Mouse (Mus musculus) adrenal gland, postnatal 25 days (tissue): ENCODE results near the gene Hist1h2ao. TPM values are rescaled to one million over a fixed set of nuclear protein-coding genes. Genes with fewer than 3 reads are reported as not detected.
"Not testable (repeated sequence)": the region's sequence is repeated elsewhere in the genome, so short reads cannot be mapped to it uniquely, and the experiment has no call there.

Experiments used
- DNase-seq: peaks from one replicate; pipeline ENCODE4 v3.0.0; 2021; ENCODE audit warnings: mixed read lengths
- long read RNA-seq: library from polyadenylated mRNA; stranded (forward); transcript quantifications from one replicate; pipeline ENCODE4 v2.0.0, GENCODE M21; 2021
- total RNA-seq: library from RNA; stranded (reverse); gene quantifications from 2 replicates; pipeline ENCODE4 v1.2.3, GENCODE M21; 2021

Gene Hist1h2ao
- total RNA-seq: 56.7 and 173 TPM in 2 replicates
- long read RNA-seq, transcript Hist1h2ao-201 (1 exons, 480 nt): major isoform, 9 of 9 reads
- long read RNA-seq, partial matches to known transcripts: 0 of 9 reads
- long read RNA-seq, other reads (novel, unspliced or antisense): 0 of 9 reads

DNA sequence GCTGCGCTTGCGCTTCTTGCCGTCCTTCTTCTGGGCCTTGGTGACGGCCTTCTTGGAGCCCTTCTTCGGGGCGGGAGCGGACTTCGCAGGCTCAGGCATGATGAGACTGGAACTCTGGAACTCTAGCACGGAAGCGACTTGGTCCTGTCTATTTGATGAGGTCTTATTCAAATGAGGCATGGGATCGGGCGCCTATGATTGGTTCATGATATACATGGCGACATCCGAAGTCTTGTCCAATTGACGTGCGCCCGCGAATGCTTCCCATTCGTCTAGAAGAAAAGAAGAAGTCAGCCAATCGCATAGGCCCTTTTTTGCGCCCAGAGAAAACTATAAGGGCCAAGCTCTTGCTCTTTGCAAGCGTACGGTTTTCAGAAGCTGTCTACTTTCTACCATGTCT is at the start of gene Hist1h2ao, which contains the start of gene Hist1h2bq:
TSS of gene Hist1h2ao (plus strand) at position 393 of the 400 bp plus-strand sequence.
TSS of gene Hist1h2bq (minus strand) at position 125 of the 400 bp plus-strand sequence.
- DNase-seq: not testable (repeated sequence)

DNA sequence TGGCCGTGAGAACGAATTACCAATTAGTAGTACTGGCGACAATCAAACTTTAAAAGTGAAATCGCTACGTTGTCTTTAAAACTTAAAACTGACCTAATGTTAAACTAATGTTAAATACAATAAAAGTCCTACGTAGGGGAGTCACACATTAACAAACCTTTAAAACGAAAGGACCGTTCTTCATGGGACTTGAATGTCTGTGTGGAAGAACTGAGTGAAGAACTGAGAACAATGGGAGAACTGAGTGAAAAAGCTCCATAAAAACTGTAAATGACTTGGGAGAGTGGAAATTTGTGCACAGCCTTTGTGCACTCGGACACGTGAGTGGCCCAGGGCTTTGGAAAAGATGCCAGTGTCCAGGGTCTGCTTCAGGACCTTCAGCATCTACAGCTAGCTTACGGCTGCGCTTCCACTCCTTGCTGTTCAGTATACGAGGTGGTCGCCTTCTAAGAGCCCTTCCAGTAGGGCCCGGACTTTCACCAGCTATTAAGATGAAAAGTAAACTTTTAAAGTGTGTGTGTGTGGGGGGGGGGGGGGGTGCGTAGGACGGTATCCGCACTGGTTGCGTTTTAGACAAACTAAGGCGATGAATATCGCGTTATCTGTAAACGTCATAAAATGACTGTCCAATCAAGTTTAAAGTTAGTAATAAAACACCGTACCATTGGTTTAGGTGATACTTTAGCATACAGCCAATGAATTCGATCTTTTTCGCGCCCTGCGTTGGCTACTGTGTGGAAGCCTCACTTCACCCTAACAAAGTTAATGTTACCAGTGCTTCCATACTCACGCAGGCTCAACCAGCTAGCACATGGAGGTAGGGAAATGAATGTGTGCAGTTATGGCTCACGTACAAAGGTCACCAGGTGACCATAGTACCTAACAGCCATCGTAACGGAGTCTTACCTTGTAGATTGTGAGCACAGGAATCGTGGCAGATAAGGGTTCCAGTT is 31.2 kb upstream of the Hist1h2ao start:
- DNase-seq: peak; percentile 58

DNA sequence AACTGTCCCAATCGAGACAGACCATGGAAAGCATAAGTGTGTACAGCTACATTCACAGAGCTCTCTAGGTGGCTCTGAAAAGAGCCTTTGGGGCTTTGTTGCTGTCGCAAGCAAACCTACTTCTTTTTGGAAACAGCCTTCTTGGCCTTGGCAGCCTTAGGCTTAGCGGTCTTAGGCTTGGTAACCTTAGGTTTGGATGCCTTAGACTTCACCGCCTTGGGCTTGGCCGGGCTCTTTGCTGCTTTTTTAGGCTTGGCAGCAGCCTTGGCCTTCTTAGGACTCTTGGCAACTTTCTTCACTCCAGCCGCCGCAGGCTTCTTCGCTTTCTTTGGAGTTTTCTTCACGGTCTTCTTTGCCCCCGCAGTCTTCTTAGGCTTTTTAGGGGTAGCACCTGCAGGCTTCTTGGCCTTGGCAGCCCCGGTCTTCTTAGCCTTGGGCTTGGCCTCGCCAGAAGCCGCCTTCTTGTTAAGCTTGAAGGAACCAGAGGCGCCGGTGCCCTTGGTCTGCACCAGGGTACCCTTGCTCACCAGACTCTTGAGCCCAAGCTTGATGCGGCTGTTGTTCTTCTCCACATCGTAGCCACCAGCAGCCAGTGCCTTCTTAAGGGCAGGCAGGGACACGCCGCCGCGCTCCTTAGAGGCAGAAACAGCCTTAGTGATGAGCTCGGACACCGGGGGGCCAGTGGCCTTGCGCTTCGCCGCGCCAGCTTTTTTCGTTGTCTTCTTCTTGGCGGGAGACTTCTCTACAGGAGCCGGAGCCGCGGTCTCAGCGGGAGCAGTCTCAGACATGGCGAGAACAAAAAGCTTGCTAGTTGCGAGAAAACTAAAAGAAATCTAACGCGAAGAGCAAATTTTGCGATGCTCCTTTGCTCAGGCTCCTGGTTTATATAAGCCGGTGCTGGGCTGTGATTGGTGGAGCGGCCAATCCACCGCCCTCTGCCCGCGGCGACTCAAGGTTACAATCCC is 30.2 kb upstream of the Hist1h2ao start, which contains the start of gene Hist1h1b:
TSS of gene Hist1h1b (minus strand) at position 859 of the 965 bp plus-strand sequence.
- DNase-seq: peak; percentile 65

DNA sequence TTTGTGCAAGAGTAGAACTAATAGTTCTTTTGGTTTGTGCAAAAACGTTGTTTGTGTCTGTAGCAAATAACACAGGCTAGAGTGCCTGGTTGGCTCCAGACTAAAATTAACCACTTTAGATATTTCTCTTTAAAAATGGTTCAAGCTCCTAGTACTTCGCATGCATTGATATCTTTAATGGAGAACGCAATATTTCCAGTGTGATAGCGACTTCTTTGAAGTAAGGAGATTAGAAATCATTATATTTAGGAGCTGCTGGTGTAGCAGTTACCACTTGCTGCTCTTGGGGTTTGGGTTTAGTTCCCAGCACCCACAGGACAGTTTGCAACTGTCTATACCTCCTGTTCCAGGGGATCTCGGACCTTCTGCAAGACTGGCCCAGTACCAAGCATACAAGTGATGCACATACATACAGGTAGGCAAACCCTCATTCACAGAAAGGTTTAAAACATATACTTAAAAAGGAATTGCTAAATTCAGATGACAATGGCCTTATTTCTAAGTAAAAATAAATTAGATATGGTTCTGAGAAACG is 29.2 kb upstream of the Hist1h2ao start:
- no peak for DNase-seq

DNA sequence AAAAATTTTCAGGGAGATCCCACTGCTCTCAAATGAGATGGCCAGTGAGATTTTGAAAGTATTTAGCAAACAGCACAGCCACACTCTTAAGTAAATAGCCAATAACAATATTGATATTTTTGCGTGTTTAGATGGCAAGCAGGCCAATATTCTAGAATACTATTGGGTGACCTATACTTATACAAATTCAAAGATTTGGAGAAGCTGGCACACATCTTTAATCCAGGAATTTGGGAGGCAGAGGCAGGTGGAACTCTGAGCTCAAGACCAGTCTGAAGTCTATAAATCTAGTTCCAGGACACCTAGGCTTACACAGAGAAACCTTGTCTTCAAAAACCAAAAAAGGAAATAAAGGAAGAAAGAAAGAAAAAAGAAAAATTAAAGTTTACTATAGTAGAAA is 28.6 kb upstream of the Hist1h2ao start:
- no peak for DNase-seq

DNA sequence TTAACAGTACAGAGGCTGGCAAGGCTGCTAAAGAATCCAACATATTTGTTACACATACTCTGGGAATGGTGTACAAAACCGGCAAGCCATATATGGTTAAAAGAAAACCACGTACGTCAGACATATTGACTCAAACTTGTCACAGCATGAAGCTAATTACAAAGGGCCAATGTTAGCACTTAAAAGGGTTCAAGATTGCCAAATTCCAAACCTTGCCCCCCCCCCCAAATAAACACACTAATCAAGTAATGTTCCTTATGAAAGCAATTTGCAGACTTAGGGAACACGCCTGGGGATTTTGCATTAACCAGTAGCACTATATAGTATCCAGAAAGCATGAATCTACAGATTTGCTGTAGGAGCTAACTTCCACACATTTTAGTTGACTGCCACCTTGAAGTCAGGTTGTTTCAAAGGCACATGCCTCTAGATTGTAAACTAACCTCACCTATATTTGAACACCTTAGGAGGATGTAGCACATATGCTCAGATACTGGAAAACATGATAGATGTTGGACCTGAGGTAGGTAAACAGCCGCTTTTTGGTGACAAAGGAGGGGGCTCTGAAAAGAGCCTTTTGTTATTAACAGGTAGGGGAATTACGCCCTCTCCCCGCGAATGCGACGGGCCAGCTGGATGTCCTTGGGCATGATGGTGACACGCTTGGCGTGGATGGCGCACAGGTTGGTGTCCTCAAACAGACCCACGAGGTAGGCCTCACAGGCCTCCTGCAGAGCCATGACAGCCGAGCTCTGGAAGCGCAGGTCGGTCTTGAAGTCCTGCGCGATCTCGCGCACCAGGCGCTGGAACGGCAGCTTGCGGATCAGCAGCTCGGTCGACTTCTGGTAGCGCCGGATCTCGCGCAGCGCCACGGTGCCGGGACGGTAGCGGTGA is 27.7 kb upstream of the Hist1h2ao start:
- peak; percentile 7 for DNase-seq

DNA sequence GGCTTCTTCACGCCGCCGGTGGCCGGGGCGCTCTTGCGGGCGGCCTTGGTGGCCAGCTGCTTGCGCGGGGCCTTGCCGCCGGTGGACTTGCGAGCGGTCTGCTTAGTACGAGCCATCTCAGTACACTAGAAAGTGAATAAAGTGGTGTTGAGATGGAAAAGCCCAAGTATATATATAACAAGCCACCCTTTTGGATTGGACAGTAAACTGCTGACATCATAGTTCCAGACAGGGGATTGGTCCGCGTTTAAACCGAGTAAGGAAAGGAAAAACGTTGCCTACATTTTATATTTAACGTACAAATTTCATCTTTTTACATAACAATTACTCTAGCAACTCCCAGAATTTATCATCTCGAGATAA is 27.0 kb upstream of the Hist1h2ao start, which contains the start of gene Hist1h3i:
TSS of gene Hist1h3i (minus strand) at position 116 of the 363 bp plus-strand sequence.
- DNase-seq: peak; percentile 13

DNA sequence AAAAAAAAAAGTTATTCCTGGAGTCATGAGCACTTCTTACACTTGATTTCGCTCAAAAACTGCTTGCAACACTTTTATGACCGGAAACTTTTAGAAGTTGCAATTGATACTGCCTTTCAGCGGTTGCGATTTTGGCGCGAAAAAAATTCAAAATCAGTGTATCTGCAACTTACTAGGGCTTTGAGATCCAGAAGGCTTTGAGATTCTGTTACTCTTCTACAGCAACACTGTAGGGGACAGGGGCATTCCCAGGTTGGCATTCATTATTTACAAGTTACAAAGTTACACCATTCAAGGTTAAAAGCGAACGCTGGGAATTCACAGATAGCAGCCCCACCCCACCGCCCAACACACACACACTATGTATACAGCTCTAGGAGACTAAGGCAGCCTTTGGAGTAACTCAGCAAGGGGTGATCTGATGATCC is 26.5 kb upstream of the Hist1h2ao start:
- DNase-seq: no peak

DNA sequence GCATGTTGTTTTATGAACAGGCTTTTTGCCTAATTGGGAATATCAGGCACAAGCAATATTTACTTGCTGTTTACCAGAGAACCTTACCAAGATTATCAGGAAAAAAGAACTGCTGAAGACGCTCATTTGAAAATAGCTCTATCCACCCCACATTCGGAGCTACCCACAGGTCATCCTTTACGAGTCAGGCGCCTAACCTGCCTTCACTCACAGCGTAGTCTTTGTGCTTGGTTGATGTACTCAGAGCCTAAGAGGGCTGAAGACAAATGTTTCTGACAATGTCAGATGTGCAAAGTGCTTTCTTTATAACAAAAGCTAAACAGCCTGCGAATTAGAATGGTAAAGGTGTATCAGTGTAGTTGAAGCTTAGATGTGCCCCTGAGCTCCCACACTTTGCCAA is 26.0 kb upstream of the Hist1h2ao start:
- DNase-seq: no peak

DNA sequence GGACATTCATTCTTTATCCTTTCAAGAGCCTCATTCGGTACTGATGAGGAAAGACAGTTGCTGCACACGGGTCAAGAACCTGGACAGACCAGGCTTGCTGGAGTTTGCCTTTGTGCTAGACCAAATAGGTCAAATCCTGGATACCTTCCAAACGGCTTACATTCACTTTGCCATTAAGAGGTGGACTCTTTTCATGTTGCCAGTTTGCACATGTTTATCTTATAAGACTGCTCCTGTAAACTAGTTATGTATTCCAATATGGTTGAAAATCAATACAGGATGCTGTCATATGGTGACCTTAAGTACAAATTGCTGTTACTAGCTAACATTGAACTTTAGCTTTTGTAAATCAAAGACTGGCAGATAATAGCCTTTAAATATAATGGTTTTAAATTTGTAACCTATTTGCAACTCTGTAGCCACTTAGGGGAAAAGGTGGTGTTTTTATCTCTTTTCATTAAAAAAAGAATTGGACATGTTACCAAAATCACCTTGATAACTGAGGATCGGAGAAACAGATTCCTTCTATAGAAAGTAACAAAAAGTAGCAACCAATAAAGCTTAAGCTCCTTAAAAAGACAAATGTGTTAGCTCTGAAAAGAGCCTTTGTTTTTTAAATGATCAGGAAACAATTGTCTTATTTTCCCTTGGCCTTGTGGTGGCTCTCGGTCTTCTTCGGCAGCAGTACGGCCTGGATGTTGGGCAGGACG is 23.9 kb upstream of the Hist1h2ao start:
- no peak for DNase-seq

DNA sequence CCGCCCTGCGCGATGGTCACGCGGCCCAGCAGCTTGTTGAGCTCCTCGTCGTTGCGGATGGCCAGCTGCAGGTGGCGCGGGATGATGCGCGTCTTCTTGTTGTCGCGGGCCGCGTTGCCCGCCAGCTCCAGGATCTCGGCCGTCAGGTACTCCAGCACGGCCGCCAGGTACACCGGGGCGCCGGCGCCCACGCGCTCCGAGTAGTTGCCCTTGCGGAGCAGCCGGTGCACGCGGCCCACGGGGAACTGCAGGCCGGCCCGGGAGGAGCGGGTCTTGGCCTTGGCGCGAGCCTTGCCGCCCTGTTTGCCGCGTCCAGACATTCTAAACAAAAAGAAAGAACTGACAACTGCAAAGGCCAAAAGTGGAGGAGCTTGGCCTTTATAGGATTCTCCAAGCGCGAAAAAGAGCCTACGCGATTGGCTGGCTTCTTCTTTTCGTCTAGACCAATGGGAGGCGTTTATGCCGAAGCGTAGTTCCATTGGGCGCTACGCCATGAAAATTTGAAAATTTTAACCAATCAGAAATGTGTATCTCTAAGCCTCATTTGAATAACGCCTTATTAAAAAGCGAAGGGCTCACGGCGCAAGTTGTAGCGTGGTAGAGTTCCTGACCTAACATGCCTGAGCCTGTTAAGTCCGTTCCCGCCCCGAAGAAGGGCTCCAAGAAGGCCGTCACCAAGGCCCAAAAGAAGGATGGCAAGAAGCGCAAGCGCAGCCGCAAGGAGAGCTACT is 23.2 kb upstream of the Hist1h2ao start, which contains the start of the genes Hist1h2an and Hist1h2bp:
TSS of gene Hist1h2an (minus strand) at position 320 of the 731 bp plus-strand sequence.
TSS of gene Hist1h2bp (plus strand) at position 563 of the 731 bp plus-strand sequence.
- peak; percentile 61 for DNase-seq

DNA sequence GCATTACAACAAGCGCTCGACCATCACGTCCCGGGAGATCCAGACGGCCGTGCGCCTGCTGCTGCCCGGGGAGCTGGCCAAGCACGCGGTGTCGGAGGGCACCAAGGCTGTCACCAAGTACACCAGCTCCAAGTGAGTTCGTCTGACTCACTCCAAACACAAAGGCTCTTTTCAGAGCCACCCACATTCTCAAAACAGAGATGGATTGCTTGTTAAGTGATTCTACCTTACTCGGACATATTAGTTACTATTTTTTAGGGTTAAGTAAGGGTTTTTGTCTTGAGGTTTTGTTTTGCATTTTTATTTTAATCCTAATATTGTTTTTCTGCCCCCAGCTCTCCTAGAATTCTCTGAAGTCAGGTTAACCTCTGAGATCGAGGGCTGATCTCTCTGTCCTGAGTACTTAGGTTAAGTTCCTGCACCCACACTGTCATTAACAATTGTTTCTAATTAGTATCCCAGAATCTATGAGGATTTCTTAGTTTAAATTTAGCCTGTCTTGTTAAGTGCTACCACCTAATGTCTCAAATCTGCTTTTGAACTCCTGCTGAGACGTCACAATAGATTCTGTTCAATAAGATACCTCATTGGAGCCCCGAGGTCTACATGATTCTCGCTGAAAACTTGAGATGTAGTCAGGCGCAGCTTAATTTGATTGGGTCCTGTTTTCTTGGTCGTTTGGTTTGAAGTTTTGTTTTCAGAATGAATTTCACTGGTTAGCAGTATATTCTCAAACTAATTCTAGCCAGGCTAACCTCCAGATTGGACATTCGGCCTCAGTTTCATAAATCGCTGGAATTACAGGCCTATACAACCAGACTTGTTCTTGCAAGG is 22.3 kb upstream of the Hist1h2ao start:
- DNase-seq: no peak

DNA sequence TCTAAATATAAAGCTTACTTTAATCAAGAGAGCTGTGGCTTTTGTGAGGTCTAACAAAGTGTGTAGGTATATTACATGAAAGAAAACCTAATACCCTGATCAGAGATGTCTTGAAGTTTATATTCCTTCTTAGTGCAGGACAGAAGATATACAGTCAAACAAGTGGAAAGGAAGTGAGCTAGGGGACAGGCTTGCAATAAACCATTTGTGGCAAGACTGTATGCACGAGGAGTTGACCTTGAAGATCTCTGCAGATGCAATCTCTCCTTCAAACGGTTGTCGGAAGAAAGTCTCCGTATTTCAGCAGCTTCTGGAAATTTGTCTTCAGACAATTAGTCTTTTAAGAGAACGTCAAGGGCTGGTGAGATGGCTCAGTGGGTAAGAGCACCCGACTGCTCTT is 20.3 kb upstream of the Hist1h2ao start:
- no peak for DNase-seq

DNA sequence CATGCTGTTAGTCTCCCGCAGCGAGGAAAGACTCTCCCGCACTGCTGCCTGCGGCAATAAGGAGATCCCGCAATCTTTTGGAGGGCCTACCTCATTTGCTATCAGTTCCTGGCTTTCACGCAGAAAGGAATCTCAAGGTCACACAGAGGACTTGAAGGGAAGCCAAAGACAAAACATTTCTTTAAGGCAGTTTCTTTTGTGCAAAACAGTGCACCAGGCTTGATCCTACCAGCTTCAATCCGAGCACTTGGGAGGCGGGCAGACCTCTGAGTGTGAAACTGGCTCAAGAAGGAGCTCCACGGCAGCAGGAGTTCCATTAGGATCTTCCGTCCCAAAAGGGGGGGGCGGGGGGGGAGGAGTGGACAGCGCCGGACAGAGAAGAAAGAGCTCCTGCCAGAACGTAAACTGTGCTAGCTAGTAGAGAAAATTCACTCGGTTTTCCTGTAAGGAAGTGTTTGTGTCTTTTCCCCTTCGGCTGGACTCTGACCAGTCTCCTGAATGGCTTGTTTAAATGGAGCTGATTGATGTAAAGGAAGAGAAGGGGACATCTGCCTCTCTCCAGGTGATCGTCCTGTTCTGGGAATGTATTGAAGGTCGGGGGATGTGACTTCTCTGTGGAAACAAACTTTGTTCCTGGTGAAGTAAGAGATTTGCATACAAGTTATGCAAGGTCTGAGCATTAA is 19.5 kb upstream of the Hist1h2ao start:
- no peak for DNase-seq

DNA sequence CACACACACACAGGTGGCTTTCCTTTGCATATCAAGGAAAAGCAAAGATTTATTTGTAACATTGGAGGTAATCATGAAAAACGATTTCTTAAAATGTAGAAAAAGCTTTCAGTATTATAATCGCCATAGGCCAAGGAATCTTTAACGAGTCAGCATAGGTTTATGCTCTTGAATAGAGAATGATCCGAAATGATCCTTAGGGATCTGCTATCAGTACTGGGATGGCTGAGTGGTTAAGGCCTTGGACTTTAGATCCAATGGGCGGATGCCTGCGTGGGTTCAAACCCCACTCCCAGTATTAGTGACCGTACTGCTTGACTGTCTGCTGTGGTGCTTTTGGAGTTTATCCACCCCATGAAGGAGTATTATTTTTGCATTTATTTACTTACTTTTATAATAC is 14.7 kb upstream of the Hist1h2ao start:
- no peak for DNase-seq

DNA sequence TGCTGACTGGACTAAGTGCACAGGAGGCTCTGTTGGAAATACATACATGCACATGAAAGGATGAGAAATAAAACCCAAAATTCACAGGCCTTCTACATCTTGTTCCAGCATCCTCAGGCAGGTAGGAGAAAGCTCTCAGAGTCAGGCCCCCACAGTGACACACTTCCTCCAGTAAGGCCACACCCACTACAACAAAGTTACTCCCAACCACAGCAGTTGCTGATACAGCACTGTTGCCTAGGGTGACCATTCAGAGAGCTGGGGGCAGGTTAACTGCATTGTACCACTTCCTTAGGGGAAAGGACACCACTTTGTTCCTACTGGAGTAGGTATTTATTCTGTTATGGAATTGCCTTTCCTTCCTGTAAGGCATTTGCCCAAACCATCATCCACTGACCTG is 13.1 kb upstream of the Hist1h2ao start:
- not testable (repeated sequence) for DNase-seq

DNA sequence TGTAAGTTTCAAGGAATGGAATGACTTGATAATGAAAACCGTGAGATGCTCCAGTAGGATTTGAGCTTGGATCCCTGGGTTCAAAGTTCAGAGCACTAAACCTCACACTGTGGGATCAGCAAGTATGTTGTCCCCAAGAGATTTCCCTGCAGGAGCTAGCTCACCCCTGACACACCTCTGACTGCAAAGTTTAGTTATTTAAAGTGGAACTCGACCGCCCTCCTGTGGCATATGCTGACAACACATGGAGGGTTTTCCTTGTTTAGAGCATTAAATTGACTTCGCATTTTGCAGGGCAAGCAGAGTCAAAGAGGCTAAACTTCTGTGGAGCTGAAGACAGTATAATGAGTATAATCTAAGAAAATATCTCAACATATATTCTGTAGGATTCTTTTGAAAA is 7.2 kb upstream of the Hist1h2ao start:
- DNase-seq: not testable (repeated sequence)

DNA sequence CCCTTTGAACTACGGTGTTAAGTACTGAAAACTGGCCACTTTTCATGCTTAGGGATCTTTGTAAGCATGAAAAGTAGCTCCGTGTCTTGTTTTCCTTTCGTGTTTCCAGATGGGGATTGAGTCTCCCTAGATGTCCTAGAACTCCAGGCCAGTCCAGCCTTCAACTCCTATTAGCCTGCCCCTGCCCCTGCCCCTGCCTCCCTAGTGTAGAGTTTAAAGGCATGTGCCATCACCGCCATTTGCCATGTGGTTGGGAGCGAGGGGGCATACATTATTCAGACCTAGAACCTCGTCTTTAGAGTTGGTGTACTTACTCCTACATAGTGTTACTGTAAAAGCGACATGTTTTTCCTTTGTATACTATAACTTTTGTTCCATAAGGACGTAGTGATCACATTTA is 809 bp downstream of the Hist1h2ao start:
- DNase-seq: not testable (repeated sequence)
